Mouse (Mus musculus): ENCODE results near the gene Trim56. TPM values are rescaled to one million over a fixed set of nuclear protein-coding genes. Genes with fewer than 3 reads are reported as not detected.

Gene Trim56
- polyA plus RNA-seq, 1 experiment from 2014 or later, result 7.0 TPM

DNA sequence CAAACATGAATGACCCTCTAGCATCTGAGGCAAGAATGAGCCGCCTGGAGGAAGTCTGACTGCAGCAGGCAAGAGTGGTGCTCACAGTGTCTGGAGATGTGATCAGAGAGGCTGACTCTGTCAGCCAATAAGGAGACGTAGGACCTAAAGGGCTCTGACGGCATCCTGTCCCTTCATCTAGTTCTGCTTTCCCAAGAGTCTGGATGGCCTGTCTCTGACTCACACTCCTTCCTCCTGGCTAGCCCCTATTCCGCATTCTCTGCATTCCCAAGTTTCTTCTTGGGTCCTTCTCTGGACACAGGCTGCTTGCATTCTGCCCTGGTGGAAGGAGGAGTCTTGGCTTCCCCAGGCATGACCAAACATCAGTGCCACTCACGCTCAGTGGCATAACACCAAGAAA is 36.2 kb downstream of the Trim56 start:
- WGBS, result 49% methylated on average over 5 of the region's 5 CpGs
- no peak for DNase-seq (ENCODE audit: low spot score)

DNA sequence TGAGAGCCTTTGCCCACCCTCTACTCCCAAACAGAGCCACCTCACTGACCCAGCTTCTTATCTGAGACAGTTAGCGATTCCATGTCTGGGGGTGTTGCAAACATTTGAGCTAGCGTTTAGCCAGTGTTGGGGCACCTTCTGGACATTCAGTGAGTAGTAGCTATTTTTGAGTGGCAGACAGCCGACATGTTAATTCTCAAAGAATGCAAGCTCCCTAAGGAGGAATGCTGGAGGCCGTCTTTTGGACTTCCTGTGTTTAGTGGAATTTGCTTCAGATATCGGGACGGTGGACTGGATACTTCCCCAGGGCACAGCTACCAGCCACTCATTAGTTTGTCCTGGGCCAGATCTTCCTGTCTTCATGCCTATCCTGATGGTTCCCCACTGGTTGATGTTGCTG is 37.4 kb downstream of the Trim56 start:
- no peak overlapping the region for H3K27ac ChIP-seq
- H3K9me3 ChIP-seq (replicated peaks), result no peaks in the 10 kb centered on the region
- WGBS, result 64% methylated on average over 6 of the region's 6 CpGs
- H3K4me3 ChIP-seq, result no peak overlapping the region
- no peak for DNase-seq (ENCODE audit: low spot score)
- peaks cover 30% of the 10 kb centered on the region for H3K4me1 ChIP-seq
- no peaks in the 10 kb centered on the region for H3K36me3 ChIP-seq
- no peaks in the 10 kb centered on the region for H3K27me3 ChIP-seq (ENCODE audit: low read depth, poor library complexity, severe bottlenecking)

More for the DNA sequence above, 36.2 kb downstream of the Trim56 start:
- Histone ChIP-seq H3K9me3 (replicated peaks) (no peaks in the 10 kb centered on the region), H3K27ac (no peak overlapping the region), H3K36me3 (no peaks in the 10 kb centered on the region), H3K4me1 (peaks cover 24% of the 10 kb centered on the region), H3K4me3 (no peak overlapping the region), H3K27me3 (ENCODE audit: low read depth, poor library complexity, severe bottlenecking) (no peaks in the 10 kb centered on the region)

- Histone ChIP-seq H3K9me3 (replicated peaks) (no peaks in the 10 kb centered on the region), H3K36me3 (no peaks in the 10 kb centered on the region), H3K27ac (no peak overlapping the region), H3K4me1 (peaks cover 30% of the 10 kb centered on the region), H3K27me3 (ENCODE audit: low read depth, poor library complexity, severe bottlenecking) (no peaks in the 10 kb centered on the region), H3K4me3 (no peak overlapping the region)
- whole genome bisulfite sequencing, result 91% methylated on average over 14 of the region's 14 CpGs
- DNase-seq (ENCODE audit: low spot score), result no peak
Observed at GRCm38 (mm10) chr5:137078041-137078440, 38.0 kb downstream of the Trim56 start.

GRCm38 (mm10) chr5:137077187-137077586 is 38.8 kb downstream of the Trim56 start:
- Histone ChIP-seq H3K27ac (no peak overlapping the region), H3K27me3 (ENCODE audit: low read depth, poor library complexity, severe bottlenecking) (no peaks in the 10 kb centered on the region), H3K9me3 (replicated peaks) (no peaks in the 10 kb centered on the region), H3K4me1 (peaks cover 37% of the 10 kb centered on the region), H3K4me3 (no peak overlapping the region), H3K36me3 (no peaks in the 10 kb centered on the region)
- 94% methylated on average over 7 of the region's 7 CpGs for WGBS
- DNase-seq (ENCODE audit: low spot score), result no peak

- Histone ChIP-seq H3K36me3 (no peaks in the 10 kb centered on the region), H3K4me3 (no peak overlapping the region), H3K9me3 (replicated peaks) (no peaks in the 10 kb centered on the region), H3K27ac (no peak overlapping the region; the same call in none of the 2 replicates), H3K27me3 (ENCODE audit: low read depth, poor library complexity, severe bottlenecking) (no peaks in the 10 kb centered on the region), H3K4me1 (peaks cover 45% of the 10 kb centered on the region)
- no peak for DNase-seq (ENCODE audit: low spot score)
- 51% methylated on average over 12 of the region's 12 CpGs for WGBS
Observed at GRCm38 (mm10) chr5:137076191-137076930, 39.6 kb downstream of the Trim56 start.

GRCm38 (mm10) chr5:137075726-137076125 is 40.3 kb downstream of the Trim56 start:
- WGBS, result 65% methylated on average over 6 of the region's 6 CpGs

GRCm38 (mm10) chr5:137074191-137074651 is 41.8 kb downstream of the Trim56 start:
- peak overlapping the region; percentile 56; the same call in 1 of the 2 replicates for H3K27ac ChIP-seq
- H3K4me1 ChIP-seq, result peaks cover 45% of the 10 kb centered on the region

More at GRCm38 (mm10) chr5:137075726-137076125, 40.3 kb downstream of the Trim56 start:
- Histone ChIP-seq H3K9me3 (replicated peaks) (no peaks in the 10 kb centered on the region), H3K27me3 (ENCODE audit: low read depth, poor library complexity, severe bottlenecking) (no peaks in the 10 kb centered on the region), H3K4me1 (peaks cover 50% of the 10 kb centered on the region), H3K27ac (no peak overlapping the region; the same call in 1 of the 2 replicates), H3K36me3 (no peaks in the 10 kb centered on the region), H3K4me3 (no peak overlapping the region)
- no peak for DNase-seq (ENCODE audit: low spot score)

DNA sequence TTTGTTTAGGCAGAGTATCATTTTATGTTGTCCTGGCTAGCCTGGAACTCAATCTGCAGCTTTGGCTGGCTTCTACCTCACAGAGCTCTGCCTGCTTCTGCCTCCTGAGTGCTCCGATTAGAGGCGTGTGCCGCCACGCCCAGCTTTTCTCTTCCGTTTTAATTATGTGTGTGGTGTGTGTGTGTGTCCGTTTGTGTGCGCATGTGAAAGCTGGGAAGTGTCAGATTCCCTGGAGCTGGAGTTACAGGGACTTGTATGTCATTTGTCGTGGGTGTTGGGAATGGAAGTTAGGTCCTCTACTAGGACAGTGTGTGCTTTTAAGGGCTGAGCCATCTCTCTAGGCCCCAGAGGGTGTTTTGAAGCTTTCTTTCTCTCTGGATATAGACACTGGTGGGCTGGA is 42.9 kb downstream of the Trim56 start:
- Histone ChIP-seq H3K9me3 (replicated peaks) (no peaks in the 10 kb centered on the region), H3K27ac (peak overlapping the region; percentile 85; the same call in 1 of the 2 replicates), H3K27me3 (ENCODE audit: low read depth, poor library complexity, severe bottlenecking) (no peaks in the 10 kb centered on the region), H3K4me3 (no peak overlapping the region), H3K36me3 (no peaks in the 10 kb centered on the region), H3K4me1 (peaks cover 38% of the 10 kb centered on the region)
- DNase-seq (ENCODE audit: low spot score), result no peak
- WGBS, result 94% methylated on average over 8 of the region's 8 CpGs

More at GRCm38 (mm10) chr5:137074191-137074651, 41.8 kb downstream of the Trim56 start:
- Histone ChIP-seq H3K4me3 (no peak overlapping the region), H3K27me3 (ENCODE audit: low read depth, poor library complexity, severe bottlenecking) (no peaks in the 10 kb centered on the region), H3K9me3 (replicated peaks) (no peaks in the 10 kb centered on the region), H3K36me3 (no peaks in the 10 kb centered on the region)
- WGBS, result 39% methylated on average over 6 of the region's 6 CpGs
- no peak for DNase-seq (ENCODE audit: low spot score)

DNA sequence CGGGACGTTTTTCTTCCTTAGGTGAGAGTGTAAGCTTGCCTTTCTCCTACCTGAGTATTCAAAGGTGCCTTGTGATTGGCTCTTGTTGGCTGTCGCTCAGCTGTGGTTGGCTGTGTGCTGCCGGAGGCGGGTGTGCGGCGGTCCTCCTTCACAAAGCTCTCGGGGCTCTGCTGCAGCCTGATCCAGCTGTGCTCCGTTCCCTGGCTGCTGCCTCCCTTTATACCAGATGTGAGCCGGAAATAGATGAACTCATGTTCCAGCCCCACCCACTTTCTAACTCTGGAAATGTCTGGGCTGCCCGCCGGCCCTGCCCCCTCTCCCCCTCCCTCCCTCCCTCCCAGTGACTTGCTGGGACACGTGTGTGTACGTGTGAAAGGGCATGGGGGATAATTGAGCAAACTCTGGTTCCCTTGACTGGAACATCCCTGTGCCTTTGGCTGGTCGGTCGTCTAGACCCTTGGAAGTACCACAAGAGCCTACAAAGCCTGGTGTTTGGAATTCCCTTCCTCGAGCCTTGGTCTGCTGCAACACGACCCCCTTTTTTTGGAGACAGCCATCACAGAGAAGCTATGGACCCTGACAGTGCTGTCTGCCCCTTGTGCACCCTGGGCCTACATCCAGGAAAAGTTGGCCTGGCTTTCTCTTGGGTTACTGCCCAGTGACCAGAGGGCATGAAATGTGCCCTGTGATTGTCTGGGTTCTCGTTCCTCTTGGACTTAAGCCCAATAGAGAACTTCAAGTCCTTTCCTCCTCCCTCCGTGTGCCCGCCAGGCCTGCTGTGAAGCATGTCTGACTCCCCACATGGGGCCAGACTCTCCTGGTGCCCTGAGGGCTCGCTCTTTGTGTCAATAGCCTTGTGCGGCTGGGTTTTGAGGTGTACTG is 43.7 kb downstream of the Trim56 start, which contains the start of gene Serpine1:
Gene Serpine1 (minus strand): TSS at position 190 of the 882 bp plus-strand sequence.
- WGBS, result 26% methylated on average over 23 of the region's 23 CpGs

DNA sequence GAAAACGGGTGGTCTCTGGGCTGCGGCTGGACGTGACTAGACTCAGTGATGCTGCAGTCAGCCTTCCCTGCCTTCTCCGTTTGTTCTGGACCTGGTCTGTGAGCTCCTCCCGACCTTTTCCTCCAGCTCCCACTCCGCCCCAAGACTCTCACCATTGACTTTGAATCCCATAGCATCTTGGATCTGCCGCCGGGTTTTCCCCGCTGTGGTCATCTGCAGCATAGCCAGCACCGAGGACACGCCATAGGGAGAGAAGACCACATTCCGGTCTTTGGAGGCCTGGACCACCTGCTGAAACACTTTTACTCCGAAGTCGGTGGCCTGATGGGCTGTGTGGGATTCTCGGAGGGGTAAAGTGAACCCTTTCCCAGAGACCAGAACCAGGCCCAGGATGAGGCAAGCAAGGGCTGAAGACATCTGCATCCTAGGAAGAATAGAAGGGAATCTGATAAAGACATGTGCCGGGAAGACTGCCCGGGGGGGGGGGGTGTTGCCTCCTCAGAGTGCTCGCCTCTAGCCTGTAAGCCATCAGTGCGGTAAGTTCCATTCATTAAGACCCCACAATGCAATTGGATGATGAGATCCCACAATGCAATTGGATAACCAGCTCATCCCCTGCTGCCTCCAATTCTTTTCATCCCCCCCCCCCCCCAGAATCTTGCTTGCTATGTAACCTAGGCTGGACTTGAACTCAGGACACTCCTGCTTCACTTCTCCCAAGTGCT is 45.0 kb downstream of the Trim56 start:
- no peak for DNase-seq (ENCODE audit: low spot score)
- Histone ChIP-seq H3K27me3 (ENCODE audit: low read depth, poor library complexity, severe bottlenecking) (no peaks in the 10 kb centered on the region), H3K4me1 (peaks cover 33% of the 10 kb centered on the region), H3K36me3 (no peaks in the 10 kb centered on the region), H3K9me3 (replicated peaks) (no peaks in the 10 kb centered on the region), H3K4me3 (no peak overlapping the region), H3K27ac (no peak overlapping the region)
- WGBS, result 86% methylated on average over 19 of the region's 19 CpGs

More for the DNA sequence above, 43.7 kb downstream of the Trim56 start, which contains the start of gene Serpine1:
- peak; percentile 86 for DNase-seq (ENCODE audit: low spot score)
- Histone ChIP-seq H3K27ac (peak within 1 kb of the TSS; percentile 85), H3K27me3 (ENCODE audit: low read depth, poor library complexity, severe bottlenecking) (no peaks in the 10 kb centered on the region), H3K9me3 (replicated peaks) (no peaks in the 10 kb centered on the region), H3K36me3 (no peaks in the 10 kb centered on the region), H3K4me3 (peak within 1 kb of the TSS; percentile 44), H3K4me1 (peaks cover 38% of the 10 kb centered on the region)

DNA sequence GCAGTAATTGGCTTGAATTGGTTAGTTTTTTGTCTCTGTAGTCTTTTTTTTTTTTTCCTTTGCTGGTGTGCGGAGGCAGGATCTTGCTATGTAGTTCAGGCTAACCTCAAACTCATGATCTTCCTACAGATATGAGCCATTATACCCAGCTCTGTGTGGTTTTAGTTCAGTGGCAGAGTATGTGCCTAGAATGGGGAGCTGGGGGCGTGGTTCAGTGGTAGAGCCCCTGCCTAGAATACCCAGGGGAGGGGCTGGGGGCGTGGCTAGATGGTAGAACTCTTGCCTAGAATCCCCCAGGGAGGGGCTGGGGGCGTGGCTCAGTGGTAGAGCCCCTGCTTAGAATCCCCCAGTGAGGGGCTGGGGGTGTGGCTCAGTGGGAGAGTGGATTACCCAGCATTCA is 47.3 kb downstream of the Trim56 start:
- Histone ChIP-seq H3K4me1 (peaks cover 20% of the 10 kb centered on the region), H3K27me3 (ENCODE audit: low read depth, poor library complexity, severe bottlenecking) (no peaks in the 10 kb centered on the region), H3K36me3 (no peaks in the 10 kb centered on the region), H3K4me3 (no peak overlapping the region), H3K9me3 (replicated peaks) (no peaks in the 10 kb centered on the region), H3K27ac (no peak overlapping the region)
- WGBS, result 68% methylated on average over 4 of the region's 4 CpGs
- DNase-seq (ENCODE audit: low spot score), result no peak

- DNase-seq (ENCODE audit: low spot score), result no peak
- whole genome bisulfite sequencing, result 80% methylated on average over 8 of the region's 8 CpGs
- Histone ChIP-seq H3K27ac (no peak overlapping the region), H3K36me3 (no peaks in the 10 kb centered on the region), H3K27me3 (ENCODE audit: low read depth, poor library complexity, severe bottlenecking) (no peaks in the 10 kb centered on the region), H3K4me1 (peaks cover under 1% of the 10 kb centered on the region; the same call in 1 of the 2 replicates), H3K4me3 (no peak overlapping the region), H3K9me3 (replicated peaks) (no peaks in the 10 kb centered on the region)
Observed at GRCm38 (mm10) chr5:137065923-137066322, 50.1 kb downstream of the Trim56 start.

All from limb, embryonic 10.5 days (tissue).